Mouse (Mus musculus) embryonic fibroblast, embryonic 13.5 days (primary cell): ENCODE measurements at regions not wholly inside any gene's neighbourhood (a gene's known extent, or its start where the extent isn't known, plus 50 kb on each side); places are given as distances from the start of the nearest gene placed in this dataset.

Source experiments
- CTCF ChIP-seq: IDR thresholded peaks from 2 replicates; pipeline ENCODE4 v1.5.1; 2011; ENCODE audit warnings: mild to moderate bottlenecking, control low read depth, low read length, moderate library complexity, borderline replicate concordance; ENCODE audit not compliant: insufficient read depth
- POLR2A ChIP-seq: IDR thresholded peaks from 2 replicates; pipeline ENCODE4 v1.6.1; 2011; ENCODE audit warnings: low read depth, mild to moderate bottlenecking, control low read depth, low read length, moderate library complexity

- TF ChIP-seq CTCF (no peak), POLR2A (no peak)
Observed at GRCm38 (mm10) chr6:116829341-116829740, 112.6 kb upstream of the Tmem72 start.
